Mouse (Mus musculus) cortical plate, adult 2 months (tissue): ENCODE measurements around the gene Nodal.

Experiments used
- CTCF ChIP-seq: fragments of 200-500 bp; IDR thresholded peaks from 2 replicates; pipeline ENCODE4 v1.5.1; 2011; ENCODE audit warnings: mild to moderate bottlenecking, control low read depth, low read length; ENCODE audit not compliant: insufficient read depth; ENCODE audit errors: extremely low read depth
- POLR2A ChIP-seq: fragments of 200-500 bp; IDR thresholded peaks from 2 replicates; pipeline ENCODE4 v1.6.1; 2011; ENCODE audit warnings: mild to moderate bottlenecking, low read length, control low read depth; ENCODE audit not compliant: insufficient read depth; ENCODE audit errors: extremely low read depth

DNA sequence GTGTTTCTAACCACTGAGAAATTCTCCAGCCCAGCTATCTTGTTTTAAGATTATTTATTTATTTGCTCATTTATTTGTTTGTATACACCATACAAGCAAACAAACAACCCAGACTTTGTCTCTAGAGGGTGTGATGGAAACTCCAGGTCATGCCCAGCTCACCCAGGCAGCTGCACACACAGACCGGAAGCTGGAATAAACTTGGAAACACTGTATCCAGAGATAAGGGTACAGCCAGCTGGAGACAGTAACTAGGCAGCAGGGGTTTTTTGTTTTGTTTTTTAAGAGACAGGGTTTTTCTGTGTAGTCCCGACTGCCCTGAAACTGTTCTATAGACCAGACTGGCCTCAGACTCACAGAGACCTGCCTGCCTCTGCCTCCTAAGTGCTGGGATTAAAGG lies 27.6 kb upstream of the Nodal start:
- TF ChIP-seq CTCF (no peak), POLR2A (no peak)
